Mouse (Mus musculus): ENCODE results near the gene Serp2. TPM values are rescaled to one million over a fixed set of nuclear protein-coding genes. Genes with fewer than 3 reads are reported as not detected.

Gene Serp2
- polyA plus RNA-seq, 1 experiment, result 3.7 TPM

- DNase-seq, result peak; percentile 39
- 7% methylated on average over 31 of the region's 31 CpGs for WGBS
- peak; percentile 35; the same call in 1 of the 2 replicates for TF ChIP-seq CTCF (IDR thresholded peaks at IDR 0.05; ENCODE audit: borderline replicate concordance, control insufficient read depth, extremely low read depth, insufficient read depth, low read length, poor library complexity)
- TF ChIP-seq POLR2A (IDR thresholded peaks at IDR 0.05; ENCODE audit: control insufficient read depth, extremely low read depth, insufficient read depth, low read length, poor library complexity), result no peak
These were observed 51.1 kb downstream of the Serp2 start for GRCm38 (mm10) chr14:76505439-76506220.

DNA sequence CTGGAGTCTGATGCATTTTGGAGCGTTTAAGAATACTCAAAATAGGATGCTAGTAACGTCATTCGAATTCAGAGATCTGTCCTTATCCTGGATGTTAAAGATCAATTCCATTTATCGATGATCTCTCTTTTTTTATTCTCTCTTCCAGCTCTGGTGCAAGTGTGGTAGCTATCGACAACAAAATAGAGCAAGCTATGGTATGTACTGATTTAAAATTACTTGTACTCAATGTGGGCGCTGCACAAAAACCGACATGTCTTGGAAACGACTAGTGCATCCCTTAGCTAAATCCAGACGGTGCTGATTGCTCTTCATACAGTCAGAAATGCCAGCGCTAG lies 51.6 kb downstream of the Serp2 start:
- no peaks in the 10 kb centered on the region for H3K27me3 ChIP-seq (ENCODE audit: control insufficient read depth, insufficient read depth, low read length)
- 3% methylated on average over 10 of the region's 10 CpGs for WGBS
- H3K36me3 ChIP-seq (ENCODE audit: control insufficient read depth, insufficient read depth, low read length), result no peaks in the 10 kb centered on the region
- no peak for DNase-seq
- H3K4me3 ChIP-seq (ENCODE audit: control insufficient read depth, insufficient read depth, low read length), result peak overlapping the region; percentile 68
- H3K27ac ChIP-seq (ENCODE audit: control insufficient read depth, insufficient read depth, low read length), result peak overlapping the region; percentile 36; the same call in 1 of the 2 replicates
- H3K4me1 ChIP-seq (replicated peaks; ENCODE audit: control insufficient read depth, insufficient read depth, low read length), result peaks cover 8% of the 10 kb centered on the region; the same call in 1 of the 2 replicates
- TF ChIP-seq CTCF (IDR thresholded peaks at IDR 0.05; ENCODE audit: borderline replicate concordance, control insufficient read depth, extremely low read depth, insufficient read depth, low read length, poor library complexity) (no peak), POLR2A (IDR thresholded peaks at IDR 0.05; ENCODE audit: control insufficient read depth, extremely low read depth, insufficient read depth, low read length, poor library complexity) (no peak)

More at GRCm38 (mm10) chr14:76505439-76506220, 51.1 kb downstream of the Serp2 start:
- no peaks in the 10 kb centered on the region for H3K36me3 ChIP-seq (ENCODE audit: control insufficient read depth, insufficient read depth, low read length)
- no peaks in the 10 kb centered on the region for H3K27me3 ChIP-seq (ENCODE audit: control insufficient read depth, insufficient read depth, low read length)
- H3K4me1 ChIP-seq (replicated peaks; ENCODE audit: control insufficient read depth, insufficient read depth, low read length), result peaks cover 8% of the 10 kb centered on the region; the same call in 1 of the 2 replicates
- H3K4me3 ChIP-seq (ENCODE audit: control insufficient read depth, insufficient read depth, low read length), result peak overlapping the region; percentile 68
- H3K27ac ChIP-seq (ENCODE audit: control insufficient read depth, insufficient read depth, low read length), result peak overlapping the region; percentile 36

- WGBS, result 1% methylated on average over 47 of the region's 52 CpGs
- Histone ChIP-seq H3K27ac (ENCODE audit: control insufficient read depth, insufficient read depth, low read length) (no peak overlapping the region), H3K27me3 (ENCODE audit: control insufficient read depth, insufficient read depth, low read length) (no peaks in the 10 kb centered on the region), H3K4me1 (replicated peaks; ENCODE audit: control insufficient read depth, insufficient read depth, low read length) (peaks cover 8% of the 10 kb centered on the region; the same call in 1 of the 2 replicates), H3K36me3 (ENCODE audit: control insufficient read depth, insufficient read depth, low read length) (no peaks in the 10 kb centered on the region), H3K4me3 (ENCODE audit: control insufficient read depth, insufficient read depth, low read length) (peak overlapping the region; percentile 52)
- TF ChIP-seq CTCF (IDR thresholded peaks at IDR 0.05; ENCODE audit: borderline replicate concordance, control insufficient read depth, extremely low read depth, insufficient read depth, low read length, poor library complexity), result no peak
- peak; percentile 94 for TF ChIP-seq POLR2A (IDR thresholded peaks at IDR 0.05; ENCODE audit: control insufficient read depth, extremely low read depth, insufficient read depth, low read length, poor library complexity)
- DNase-seq, result peak; percentile 88
These were observed 52.5 kb downstream of the Serp2 start for GRCm38 (mm10) chr14:76504121-76504737.

- no peak overlapping the region for H3K27ac ChIP-seq (ENCODE audit: control insufficient read depth, insufficient read depth, low read length)
- 24% methylated on average over 13 of the region's 13 CpGs for WGBS
- no peak for TF ChIP-seq CTCF (IDR thresholded peaks at IDR 0.05; ENCODE audit: borderline replicate concordance, control insufficient read depth, extremely low read depth, insufficient read depth, low read length, poor library complexity)
- no peak for TF ChIP-seq POLR2A (IDR thresholded peaks at IDR 0.05; ENCODE audit: control insufficient read depth, extremely low read depth, insufficient read depth, low read length, poor library complexity)
- H3K36me3 ChIP-seq (ENCODE audit: control insufficient read depth, insufficient read depth, low read length), result no peaks in the 10 kb centered on the region
- no peak overlapping the region for H3K4me3 ChIP-seq (ENCODE audit: control insufficient read depth, insufficient read depth, low read length)
- H3K4me1 ChIP-seq (replicated peaks; ENCODE audit: control insufficient read depth, insufficient read depth, low read length), result peaks cover 8% of the 10 kb centered on the region; the same call in 1 of the 2 replicates
- no peak for DNase-seq
- no peaks in the 10 kb centered on the region for H3K27me3 ChIP-seq (ENCODE audit: control insufficient read depth, insufficient read depth, low read length)
These were observed 53.3 kb downstream of the Serp2 start for GRCm38 (mm10) chr14:76503231-76503851.

GRCm38 (mm10) chr14:76500036-76500435 lies 56.7 kb downstream of the Serp2 start:
- Histone ChIP-seq H3K4me1 (replicated peaks; ENCODE audit: control insufficient read depth, insufficient read depth, low read length) (no peaks in the 10 kb centered on the region), H3K27ac (ENCODE audit: control insufficient read depth, insufficient read depth, low read length) (no peak overlapping the region), H3K4me3 (ENCODE audit: control insufficient read depth, insufficient read depth, low read length) (no peak overlapping the region)

GRCm38 (mm10) chr14:76499492-76499891 lies 57.2 kb downstream of the Serp2 start:
- WGBS, result 97% methylated on average over 6 of the region's 6 CpGs
- no peaks in the 10 kb centered on the region for H3K27me3 ChIP-seq (ENCODE audit: control insufficient read depth, insufficient read depth, low read length)
- no peaks in the 10 kb centered on the region for H3K36me3 ChIP-seq (ENCODE audit: control insufficient read depth, insufficient read depth, low read length)
- no peak for TF ChIP-seq CTCF (IDR thresholded peaks at IDR 0.05; ENCODE audit: borderline replicate concordance, control insufficient read depth, extremely low read depth, insufficient read depth, low read length, poor library complexity)
- no peak for TF ChIP-seq POLR2A (IDR thresholded peaks at IDR 0.05; ENCODE audit: control insufficient read depth, extremely low read depth, insufficient read depth, low read length, poor library complexity)
- no peak overlapping the region for H3K27ac ChIP-seq (ENCODE audit: control insufficient read depth, insufficient read depth, low read length)
- H3K4me3 ChIP-seq (ENCODE audit: control insufficient read depth, insufficient read depth, low read length), result no peak overlapping the region
- no peaks in the 10 kb centered on the region for H3K4me1 ChIP-seq (replicated peaks; ENCODE audit: control insufficient read depth, insufficient read depth, low read length)
- DNase-seq, result no peak

More at GRCm38 (mm10) chr14:76500036-76500435, 56.7 kb downstream of the Serp2 start:
- TF ChIP-seq POLR2A (IDR thresholded peaks at IDR 0.05; ENCODE audit: control insufficient read depth, extremely low read depth, insufficient read depth, low read length, poor library complexity), result no peak
- TF ChIP-seq CTCF (IDR thresholded peaks at IDR 0.05; ENCODE audit: borderline replicate concordance, control insufficient read depth, extremely low read depth, insufficient read depth, low read length, poor library complexity), result no peak
- Histone ChIP-seq H3K27me3 (ENCODE audit: control insufficient read depth, insufficient read depth, low read length) (no peaks in the 10 kb centered on the region), H3K36me3 (ENCODE audit: control insufficient read depth, insufficient read depth, low read length) (no peaks in the 10 kb centered on the region)
- DNase-seq, result no peak
- 93% methylated on average over 5 of the region's 5 CpGs for WGBS

Measured in thymus, adult 2 months (tissue).